Mouse (Mus musculus) limb, embryonic 12.5 days (tissue): ENCODE measurements around the gene Slc25a22. TPM values are rescaled to one million over a fixed set of nuclear protein-coding genes. Genes with fewer than 3 reads are reported as not detected.

Source experiments
- ATAC-seq: fragments of 200-750 bp; cut with Nextera tagmentation; 2 replicates; pipeline ENCODE4 v1.8.0; 2017; ENCODE audit warnings: low read depth, moderate TSS enrichment; ENCODE audit not compliant: insufficient number of reproducible peaks, insufficient read depth, low FRiP score, low TSS enrichment
- H3K27ac ChIP-seq: fragments of 300-500 bp; sonication (generic); 2 replicates; pipeline ENCODE4 v1.5.1; 2016; ENCODE audit warnings: mild to moderate bottlenecking, moderate library complexity
- H3K27me3 ChIP-seq: fragments of 300-500 bp; sonication (generic); 2 replicates; pipeline ENCODE4 v1.6.1; 2016; ENCODE audit warnings: mild to moderate bottlenecking, moderate library complexity
- H3K36me3 ChIP-seq: fragments of 300-500 bp; sonication (generic); 2 replicates; pipeline ENCODE4 v1.6.1; 2016; ENCODE audit warnings: mild to moderate bottlenecking, moderate library complexity
- H3K4me1 ChIP-seq: fragments of 300-500 bp; sonication (generic); replicated peaks from 2 replicates; pipeline ENCODE4 v1.6.1; 2016
- H3K4me2 ChIP-seq: fragments of 300-500 bp; sonication (generic); 2 replicates; pipeline ENCODE4 v1.6.1; 2016; ENCODE audit warnings: mild to moderate bottlenecking, moderate library complexity
- H3K4me3 ChIP-seq: fragments of 300-500 bp; sonication (generic); replicated peaks from 2 replicates; pipeline ENCODE4 v1.5.1; 2016; ENCODE audit warnings: mild to moderate bottlenecking
- H3K9ac ChIP-seq: fragments of 300-500 bp; sonication (generic); replicated peaks from 2 replicates; pipeline ENCODE4 v1.6.1; 2016; ENCODE audit warnings: mild to moderate bottlenecking, moderate library complexity
- H3K9me3 ChIP-seq: fragments of 300-500 bp; sonication (generic); 2 replicates; pipeline ENCODE4 v1.6.1; 2016; ENCODE audit warnings: mild to moderate bottlenecking, moderate library complexity
- whole genome bisulfite sequencing: fragments of 180-500 bp; shearing (Covaris S2); methylation state at CpG from one replicate; pipeline ENCODE4 v1.1.7; 2016; 5-methylcytosine and 5-hydroxymethylcytosine counted together
- polyA plus RNA-seq: library from polyadenylated mRNA; unstranded; fragments of >200 nt; fragmentation: Nextera tagmentation; extraction: Ambion mirVana; gene quantifications from 2 replicates; pipeline ENCODE4 v1.2.1, GENCODE M21; 2016

The Slc25a22 gene
- polyA plus RNA-seq, 1 experiment from 2014 or later = 38.3 TPM

GRCm38 (mm10) chr7:141471236-141471635 lies 33.5 kb upstream of the Slc25a22 start:
- WGBS = 82% methylated on average over 1 of the region's 1 CpGs
- H3K27me3 ChIP-seq = 0 out of 2 replicates have a peak, but pooled peaks cover 4% of the 10 kb centered on the region
- H3K9ac ChIP-seq = no peak overlapping the region
- peaks cover 50% of the 10 kb centered on the region for H3K4me1 ChIP-seq
- no peak overlapping the region for H3K4me3 ChIP-seq
- H3K27ac ChIP-seq = no peak overlapping the region
- H3K9me3 ChIP-seq = no peaks in the 10 kb centered on the region
- no peak overlapping the region for H3K4me2 ChIP-seq
- no peak for ATAC-seq
- H3K36me3 ChIP-seq = peaks cover 35% of the 10 kb centered on the region

DNA sequence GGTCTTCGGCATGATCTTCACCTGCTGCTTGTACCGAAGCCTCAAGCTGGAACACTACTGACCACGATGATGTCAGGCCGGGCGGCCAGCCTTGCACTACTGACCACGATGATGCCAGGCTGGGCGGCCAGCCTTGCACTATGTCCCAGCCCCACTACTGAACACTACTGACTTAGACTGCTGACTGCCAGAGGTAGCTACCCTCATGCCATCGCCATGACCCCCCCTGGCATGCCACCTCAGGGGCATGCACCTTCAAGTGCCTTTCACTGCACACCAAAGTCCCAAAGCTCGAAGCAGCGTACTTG lies 32.9 kb upstream of the Slc25a22 start:
- Histone ChIP-seq H3K27me3 (peaks cover 10% of the 10 kb centered on the region), H3K36me3 (peaks cover 35% of the 10 kb centered on the region), H3K4me1 (peaks cover 49% of the 10 kb centered on the region), H3K4me3 (no peak overlapping the region), H3K9me3 (no peaks in the 10 kb centered on the region), H3K4me2 (no peak overlapping the region), H3K9ac (no peak overlapping the region), H3K27ac (no peak overlapping the region)
- ATAC-seq = no peak
- 95% methylated on average over 10 of the region's 10 CpGs for WGBS

DNA sequence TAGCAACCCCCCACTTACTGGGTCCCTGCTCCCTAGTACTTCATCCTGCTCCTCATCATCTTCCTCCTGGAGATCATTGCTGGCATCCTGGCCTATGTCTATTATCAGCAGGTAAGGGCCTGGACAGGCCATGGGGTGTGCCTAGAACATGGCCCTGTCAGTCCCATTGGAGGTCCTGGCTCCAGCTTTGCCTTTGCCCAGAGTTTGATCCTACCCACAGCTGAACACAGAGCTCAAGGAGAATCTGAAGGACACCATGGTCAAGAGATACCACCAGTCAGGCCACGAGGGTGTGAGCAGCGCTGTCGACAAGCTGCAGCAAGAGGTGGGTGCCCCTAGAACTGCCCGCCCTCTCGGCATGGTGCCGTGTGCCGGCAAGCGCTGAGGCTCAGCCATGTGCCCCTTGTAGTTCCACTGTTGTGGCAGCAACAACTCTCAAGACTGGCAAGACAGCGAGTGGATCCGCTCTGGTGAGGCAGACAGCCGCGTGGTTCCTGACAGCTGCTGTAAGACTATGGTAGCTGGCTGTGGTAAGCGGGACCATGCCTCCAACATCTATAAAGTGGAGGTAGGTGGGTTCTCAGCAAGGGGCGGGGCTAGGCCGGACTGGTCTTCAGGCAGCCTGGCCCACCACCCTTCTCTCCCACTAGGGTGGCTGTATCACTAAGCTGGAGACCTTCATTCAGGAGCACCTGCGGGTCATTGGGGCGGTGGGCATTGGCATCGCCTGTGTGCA lies 32.4 kb upstream of the Slc25a22 start:
- no peak overlapping the region for H3K9ac ChIP-seq
- 91% methylated on average over 18 of the region's 18 CpGs for WGBS
- H3K4me1 ChIP-seq = peaks cover 53% of the 10 kb centered on the region
- H3K4me3 ChIP-seq = no peak overlapping the region
- no peaks in the 10 kb centered on the region for H3K9me3 ChIP-seq
- peaks cover 15% of the 10 kb centered on the region for H3K27me3 ChIP-seq
- peaks cover 35% of the 10 kb centered on the region for H3K36me3 ChIP-seq
- H3K4me2 ChIP-seq = 0 out of 2 replicates have a peak overlapping the region, but pooled peaks have one; percentile 86
- H3K27ac ChIP-seq = no peak overlapping the region
- ATAC-seq = no peak

GRCm38 (mm10) chr7:141469352-141469751 lies 31.7 kb upstream of the Slc25a22 start:
- WGBS = 88% methylated on average over 6 of the region's 6 CpGs
- Histone ChIP-seq H3K4me1 (peaks cover 58% of the 10 kb centered on the region), H3K36me3 (peaks cover 35% of the 10 kb centered on the region), H3K9ac (peak overlapping the region; percentile 79; the same call in 1 of the 2 replicates), H3K4me3 (peak overlapping the region; percentile 75), H3K4me2 (peak overlapping the region; percentile 86), H3K27me3 (peaks cover 22% of the 10 kb centered on the region), H3K27ac (peak overlapping the region; percentile 82; the same call in 1 of the 2 replicates), H3K9me3 (no peaks in the 10 kb centered on the region)
- no peak for ATAC-seq

GRCm38 (mm10) chr7:141468522-141469211 lies 31.0 kb upstream of the Slc25a22 start:
- H3K27me3 ChIP-seq = peaks cover 29% of the 10 kb centered on the region
- H3K4me2 ChIP-seq = peak overlapping the region; percentile 86
- H3K4me3 ChIP-seq = peak overlapping the region; percentile 75
- ATAC-seq = peak; percentile 63; the same call in 1 of the 2 replicates
- peak overlapping the region; percentile 82 for H3K27ac ChIP-seq
- H3K9me3 ChIP-seq = no peaks in the 10 kb centered on the region
- H3K9ac ChIP-seq = peak overlapping the region; percentile 79
- peaks cover 54% of the 10 kb centered on the region for H3K4me1 ChIP-seq
- WGBS = 16% methylated on average over 8 of the region's 8 CpGs
- H3K36me3 ChIP-seq = peaks cover 35% of the 10 kb centered on the region

GRCm38 (mm10) chr7:141468164-141468521 lies 30.5 kb upstream of the Slc25a22 start:
- H3K27me3 ChIP-seq = peaks cover 35% of the 10 kb centered on the region
- H3K4me1 ChIP-seq = peaks cover 49% of the 10 kb centered on the region
- H3K27ac ChIP-seq = peak overlapping the region; percentile 82
- peak overlapping the region; percentile 79 for H3K9ac ChIP-seq
- peak overlapping the region; percentile 86 for H3K4me2 ChIP-seq
- peak overlapping the region; percentile 75 for H3K4me3 ChIP-seq
- no peak for ATAC-seq
- H3K9me3 ChIP-seq = no peaks in the 10 kb centered on the region
- peaks cover 35% of the 10 kb centered on the region for H3K36me3 ChIP-seq
- WGBS = 21% methylated on average over 5 of the region's 5 CpGs

DNA sequence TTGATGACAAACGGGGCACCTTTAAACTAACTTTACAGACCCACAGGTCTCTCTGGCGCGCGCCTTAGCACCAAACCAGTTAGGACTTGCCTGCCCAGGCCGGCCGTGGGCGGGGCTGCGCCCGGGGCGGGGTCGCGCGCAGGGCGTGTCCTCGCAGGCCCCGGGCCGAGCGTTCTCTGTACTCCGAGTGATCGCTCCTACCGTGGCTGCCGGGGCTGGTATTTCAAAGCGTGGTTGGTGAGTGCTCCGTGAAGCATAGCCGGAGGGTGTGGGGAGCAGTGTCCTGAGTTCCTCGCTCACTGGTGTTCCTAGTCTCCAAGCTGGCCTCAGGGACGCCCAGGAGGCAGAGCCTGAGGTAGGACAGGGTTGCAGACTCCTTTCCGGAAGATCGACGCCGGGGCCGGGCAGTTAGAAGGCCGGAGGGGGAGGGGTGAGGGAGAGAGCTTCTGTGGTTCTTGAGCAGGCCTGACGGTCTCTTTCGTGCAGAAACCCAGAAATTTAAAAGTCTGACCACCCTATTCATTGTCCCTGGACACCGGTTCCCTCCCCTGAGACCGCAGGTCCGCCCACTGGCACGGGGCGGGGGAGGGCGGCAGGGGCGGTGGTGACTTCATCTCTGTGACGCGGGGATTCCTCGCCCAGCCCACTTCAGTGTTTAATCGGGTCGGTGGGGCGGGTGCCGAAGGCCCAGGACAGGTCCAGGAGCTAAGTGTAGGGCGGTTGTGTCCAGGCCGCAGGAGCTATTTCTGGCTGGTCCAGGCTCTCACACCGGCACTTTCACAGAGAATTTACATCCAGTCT lies 29.7 kb upstream of the Slc25a22 start, which contains the start of gene Cd151:
Gene Cd151 (plus strand): TSS at position 163 of the 801 bp plus-strand sequence.
- Histone ChIP-seq H3K9me3 (no peaks in the 10 kb centered on the region), H3K36me3 (peaks cover 30% of the 10 kb centered on the region), H3K27ac (peak within 1 kb of the TSS; percentile 82), H3K4me3 (peak within 1 kb of the TSS; percentile 75), H3K4me1 (peaks cover 51% of the 10 kb centered on the region), H3K27me3 (peaks cover 42% of the 10 kb centered on the region), H3K4me2 (peak within 1 kb of the TSS; percentile 86), H3K9ac (peak within 1 kb of the TSS; percentile 79)
- peak; percentile 67 for ATAC-seq
- 1% methylated on average over 52 of the region's 52 CpGs for WGBS

DNA sequence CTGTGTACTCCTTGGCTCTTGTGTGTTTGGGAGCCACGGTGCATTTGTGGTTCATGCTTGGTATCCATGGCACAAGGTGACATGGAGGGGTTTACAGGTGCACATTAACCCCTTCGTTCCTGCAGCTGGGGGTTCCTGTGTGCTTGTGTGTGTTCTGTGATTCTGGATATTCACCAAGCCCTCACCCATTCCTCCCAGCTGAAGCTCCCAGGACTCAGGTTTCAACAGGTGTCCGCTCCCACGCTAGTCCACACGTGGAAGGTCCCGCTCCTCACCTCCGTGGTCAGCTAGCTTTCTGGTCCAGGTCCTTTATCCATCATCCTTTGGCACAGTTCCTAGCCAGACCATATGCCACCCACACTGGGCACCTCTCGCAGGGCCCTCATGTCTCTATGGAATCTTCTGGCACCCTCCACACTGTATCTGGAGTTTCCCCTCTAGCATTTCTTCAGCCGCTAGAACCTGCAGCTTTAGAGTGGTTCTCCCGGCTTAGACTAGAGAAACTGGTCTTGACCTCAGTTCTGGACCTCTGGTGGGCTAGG lies 29.0 kb upstream of the Slc25a22 start:
- WGBS = 55% methylated on average over 10 of the region's 10 CpGs
- no peak for ATAC-seq
- H3K9ac ChIP-seq = peak overlapping the region; percentile 79

DNA sequence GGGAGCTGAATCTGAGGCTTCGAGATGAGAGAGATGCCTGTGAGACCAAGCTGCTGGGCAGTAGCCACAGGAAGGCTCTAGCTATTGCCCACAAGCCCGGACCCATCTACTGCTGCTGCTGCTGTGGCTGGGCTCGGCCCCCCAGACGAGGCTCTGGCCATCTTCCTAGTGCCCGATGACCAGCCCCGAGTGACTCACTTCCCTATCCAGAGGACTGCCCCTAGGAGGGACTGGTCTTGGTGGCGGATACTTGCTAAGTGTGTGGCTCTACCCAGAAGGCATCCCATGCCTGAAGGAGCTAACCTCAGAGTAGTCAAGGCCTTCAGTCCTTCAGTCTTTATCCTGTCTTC lies 28.3 kb upstream of the Slc25a22 start:
- Histone ChIP-seq H3K4me3 (no peak overlapping the region), H3K4me2 (no peak overlapping the region), H3K36me3 (peaks cover 19% of the 10 kb centered on the region), H3K9me3 (no peaks in the 10 kb centered on the region), H3K4me1 (peaks cover 63% of the 10 kb centered on the region), H3K9ac (no peak overlapping the region), H3K27ac (peak overlapping the region; percentile 41; the same call in 1 of the 2 replicates), H3K27me3 (peaks cover 56% of the 10 kb centered on the region)
- 69% methylated on average over 7 of the region's 7 CpGs for WGBS
- ATAC-seq = no peak

More for the DNA sequence above, 29.0 kb upstream of the Slc25a22 start:
- Histone ChIP-seq H3K36me3 (peaks cover 25% of the 10 kb centered on the region), H3K4me3 (peak overlapping the region; percentile 75), H3K27me3 (peaks cover 49% of the 10 kb centered on the region), H3K27ac (peak overlapping the region; percentile 82; the same call in 1 of the 2 replicates), H3K9me3 (no peaks in the 10 kb centered on the region), H3K4me1 (peaks cover 59% of the 10 kb centered on the region), H3K4me2 (peak overlapping the region; percentile 86)

- Histone ChIP-seq H3K4me2 (peak overlapping the region; percentile 56), H3K9ac (0 out of 2 replicates have a peak overlapping the region, but pooled peaks have one; percentile 12), H3K27me3 (peaks cover 61% of the 10 kb centered on the region), H3K9me3 (no peaks in the 10 kb centered on the region), H3K4me3 (peak overlapping the region; percentile 30; the same call in 1 of the 2 replicates), H3K4me1 (peaks cover 63% of the 10 kb centered on the region), H3K36me3 (peaks cover 14% of the 10 kb centered on the region), H3K27ac (peak overlapping the region; percentile 41; the same call in 1 of the 2 replicates)
- whole genome bisulfite sequencing = 26% methylated on average over 10 of the region's 10 CpGs
- ATAC-seq = no peak
Measured at GRCm38 (mm10) chr7:141465388-141466044, 27.8 kb upstream of the Slc25a22 start.
